Mouse (Mus musculus) left cerebral cortex, adult 11 months (tissue): Measurements from ENCODE around the gene Zfp593.

Experiments used
- DNase-seq: peaks from one replicate; pipeline ENCODE4 v3.0.0; 2022; ENCODE audit warnings: low spot score

The Zfp593 gene

DNA sequence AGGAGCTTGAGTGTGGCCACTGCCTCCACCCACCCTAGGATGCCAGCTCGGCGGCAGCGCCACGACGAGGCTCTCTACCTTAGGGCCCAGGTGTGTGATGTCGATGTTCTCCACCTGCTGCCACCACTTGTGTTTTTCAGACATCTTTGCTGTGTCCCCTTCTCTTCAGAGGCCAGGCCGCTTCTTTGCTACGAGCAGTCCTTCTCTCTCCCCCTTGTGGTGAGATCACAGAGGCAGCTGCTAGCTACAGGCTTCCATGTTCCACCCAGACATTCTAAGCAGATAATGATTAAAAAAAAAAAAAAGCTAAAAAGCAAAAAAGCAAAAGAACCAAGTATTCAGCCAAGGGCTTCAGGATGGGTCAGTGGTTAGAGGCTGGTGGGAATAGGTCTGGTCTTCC lies 18.2 kb downstream of the Zfp593 start, which contains the start of gene Catsper4:
TSS of gene Catsper4 (minus strand) at position 190 of the 400 bp plus-strand sequence.
- no peak for DNase-seq

DNA sequence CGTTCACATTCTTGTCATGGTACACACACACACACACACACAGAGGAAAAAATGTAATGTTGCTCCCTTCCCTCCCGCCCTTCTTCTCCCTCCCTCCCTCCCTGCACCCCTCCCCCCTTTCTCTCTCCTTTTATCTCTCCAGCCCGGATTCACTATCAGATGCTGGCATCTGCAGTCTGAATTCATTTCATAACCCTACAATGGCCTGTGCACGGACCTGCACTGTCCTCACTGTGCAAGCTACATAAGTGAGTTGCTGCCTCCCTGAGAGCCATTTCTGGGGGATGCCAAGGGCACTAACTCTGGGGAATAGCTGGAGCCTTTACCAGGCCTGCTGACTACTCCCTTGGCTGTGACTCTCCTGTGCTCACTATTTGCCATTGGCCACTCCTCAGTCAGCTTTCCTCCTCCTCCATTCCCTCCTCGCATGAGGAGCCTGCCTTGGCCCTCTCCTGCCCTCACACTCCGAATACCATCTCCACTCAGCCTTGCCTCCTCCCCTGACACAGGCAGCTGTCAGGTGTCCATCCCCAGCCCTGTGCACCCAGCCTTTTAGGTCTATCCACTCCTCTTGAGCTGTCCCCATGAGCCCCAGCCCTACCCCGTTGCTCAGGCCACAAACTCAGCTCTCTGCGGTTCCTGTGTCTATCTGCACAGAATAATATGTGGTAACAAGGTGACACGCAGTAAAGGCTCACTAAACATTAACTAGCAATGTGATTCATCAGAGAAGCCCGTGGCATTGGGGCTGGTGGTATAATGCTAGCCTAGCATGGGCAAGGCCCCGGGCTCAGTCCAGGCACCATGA lies 22.4 kb downstream of the Zfp593 start:
- no peak for DNase-seq

DNA sequence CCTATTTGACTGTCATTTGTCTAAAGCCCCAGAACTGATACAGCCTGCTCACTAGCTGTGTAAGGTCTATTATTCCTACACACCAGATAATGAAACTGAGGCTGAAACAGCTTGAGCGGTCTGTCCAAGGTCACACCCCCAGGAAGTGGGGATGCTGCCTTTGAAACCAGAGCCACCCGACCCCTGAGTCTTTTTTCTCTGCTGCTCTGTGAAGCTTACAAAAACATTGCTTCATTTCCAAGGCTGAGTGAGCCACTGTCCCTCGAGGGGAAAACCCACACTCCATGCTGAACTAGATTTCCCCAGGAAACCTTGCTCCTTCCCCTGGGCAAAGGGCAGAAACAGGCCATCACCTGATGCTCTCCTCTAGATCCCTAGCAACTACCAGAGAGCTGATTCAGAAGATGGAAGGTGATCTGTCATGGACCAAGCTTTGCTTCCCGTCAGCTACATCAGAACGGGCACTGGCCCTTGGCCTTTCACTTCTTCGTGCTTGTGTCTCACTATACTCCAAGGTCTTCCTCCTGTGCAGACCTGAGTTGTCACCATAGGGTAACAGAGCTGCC lies 38.8 kb downstream of the Zfp593 start:
- DNase-seq, result no peak

DNA sequence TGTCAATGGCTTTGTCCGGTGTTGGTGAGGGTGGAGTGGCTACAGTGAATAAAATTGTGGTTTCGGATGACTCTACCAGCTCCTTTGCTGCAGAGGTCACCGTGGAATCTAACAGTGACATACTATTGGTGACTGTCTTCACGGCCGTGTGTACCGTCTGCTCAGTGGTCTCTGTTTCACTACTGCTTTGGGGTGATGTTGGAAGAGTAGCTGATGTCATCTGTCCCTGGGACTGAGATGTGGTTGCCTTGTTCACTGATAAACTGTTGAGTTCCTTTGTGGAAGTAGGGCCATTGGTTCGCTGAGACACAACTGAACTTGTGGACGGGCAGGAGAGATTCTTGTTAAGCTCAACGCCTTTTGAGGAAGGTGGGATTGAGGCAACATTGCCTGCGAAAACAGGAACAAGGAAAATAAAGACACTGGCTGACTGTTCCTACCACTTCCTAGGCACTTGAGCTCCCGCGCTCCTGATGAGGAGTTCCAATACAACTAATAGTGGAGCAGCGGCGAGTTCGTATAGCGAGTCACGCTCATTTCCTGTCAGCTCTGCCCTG lies 42.0 kb downstream of the Zfp593 start:
- no peak for DNase-seq

DNA sequence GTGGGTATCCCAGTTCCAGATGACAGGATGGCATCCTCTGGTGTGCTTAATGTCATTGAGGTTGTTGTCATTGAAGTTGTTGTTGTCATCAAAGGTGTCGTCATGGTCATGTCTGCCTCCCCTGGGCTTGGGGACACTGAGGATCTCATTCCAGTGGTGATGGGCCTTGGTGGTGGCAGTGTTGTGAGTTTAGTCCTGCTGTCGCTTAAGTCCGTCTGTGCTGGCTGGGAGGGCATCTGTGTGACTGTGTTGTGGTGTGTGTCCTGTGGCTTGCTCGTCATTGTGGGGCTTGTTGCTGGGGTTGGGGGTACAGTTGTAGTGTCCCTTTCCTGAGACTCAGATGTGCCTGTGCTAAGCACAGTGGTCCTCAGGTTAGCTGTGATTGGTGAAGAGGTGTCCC lies 42.5 kb downstream of the Zfp593 start, which contains the start of gene Gm7534:
TSS of gene Gm7534 (minus strand) at position 101 of the 400 bp plus-strand sequence.
- DNase-seq, result no peak

DNA sequence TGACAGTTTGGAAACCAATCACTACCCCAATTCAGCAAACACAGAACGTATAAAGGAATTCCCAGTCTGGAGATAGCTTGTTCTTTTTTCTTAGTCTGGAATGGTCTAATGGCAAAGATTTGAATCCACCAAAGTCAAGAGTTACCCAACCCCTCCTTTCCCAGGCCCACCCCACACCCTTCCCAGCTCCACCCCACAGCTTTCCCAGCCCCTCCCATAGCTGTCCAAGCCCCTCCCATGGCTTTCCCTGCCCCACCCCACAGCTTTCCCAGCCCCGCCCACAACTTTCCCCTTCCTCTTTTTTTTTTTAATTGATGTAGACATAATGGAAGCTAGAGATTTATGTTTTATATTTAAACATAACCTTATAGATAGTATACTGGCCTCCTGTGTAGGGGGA lies 46.0 kb downstream of the Zfp593 start:
- no peak for DNase-seq
